Mouse (Mus musculus) liver, postnatal 0 days (tissue): ENCODE measurements at regions not wholly inside any gene's neighbourhood (a gene's known extent, or its start where the extent isn't known, plus 50 kb on each side); places are given as distances from the start of the nearest gene placed in this dataset.

Experiments used
- CTCF ChIP-seq: sonication (generic); IDR thresholded peaks from 2 replicates; pipeline ENCODE4 v1.5.1; 2016; ENCODE audit warnings: antibody characterized with exemption, low read depth
- EP300 ChIP-seq: IDR thresholded peaks from 2 replicates; pipeline ENCODE4 v1.6.1; 2016; ENCODE audit warnings: antibody characterized with exemption, low read depth, mild to moderate bottlenecking

GRCm38 (mm10) chr15:71157680-71158079, 2676.7 kb upstream of the Gm6569 start:
- TF ChIP-seq EP300 (no peak), CTCF (no peak)
